Mouse (Mus musculus): ENCODE data around the gene Adcy7.

GRCm38 (mm10) chr8:88258544-88258943, 13.7 kb upstream of the Adcy7 start:
- no peak for TF ChIP-seq POLR2A (IDR thresholded peaks at IDR 0.05; ENCODE audit: insufficient read depth, low read length)
- TF ChIP-seq CTCF (IDR thresholded peaks at IDR 0.05; ENCODE audit: low read depth, low read length) = no peak
